Mouse (Mus musculus) olfactory bulb, adult 2 months (tissue): ENCODE results near the gene Ddx18.

Source experiments
- CTCF ChIP-seq: fragments of 200-500 bp; IDR thresholded peaks from 2 replicates; pipeline ENCODE4 v1.5.1; 2012; ENCODE audit warnings: low read depth, mild to moderate bottlenecking, low read length, moderate library complexity; ENCODE audit not compliant: insufficient read depth
- POLR2A ChIP-seq: fragments of 200-500 bp; IDR thresholded peaks from 2 replicates; pipeline ENCODE4 v1.6.1; 2012; ENCODE audit warnings: mild to moderate bottlenecking, low read depth, low read length, moderate library complexity; ENCODE audit not compliant: insufficient read depth

DNA sequence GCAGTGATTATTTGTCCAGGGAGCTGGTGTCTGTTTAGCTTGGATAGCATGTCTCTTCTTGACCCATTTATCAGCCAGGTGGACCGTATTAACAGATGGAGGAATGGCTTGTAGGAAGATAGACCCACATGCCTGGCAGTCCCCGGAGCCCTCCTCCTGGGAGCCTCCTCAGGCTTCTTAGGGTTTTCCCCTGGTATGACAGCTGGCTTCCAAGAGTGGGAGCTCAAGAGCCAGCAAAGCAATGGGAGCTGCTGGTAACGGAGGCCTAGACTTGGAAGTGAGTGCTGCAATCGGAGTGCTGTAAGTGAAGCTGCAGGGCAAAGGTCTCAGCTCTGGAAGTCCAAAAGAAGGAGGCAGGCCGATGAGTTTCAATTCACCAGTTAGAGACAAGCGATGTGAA lies 37.3 kb upstream of the Ddx18 start:
- TF ChIP-seq CTCF (no peak), POLR2A (no peak)
